Mouse (Mus musculus): Measurements from ENCODE around the gene Smg6. TPM values are rescaled to one million over a fixed set of nuclear protein-coding genes. Genes with fewer than 3 reads are reported as not detected.

Gene Smg6
- total RNA-seq, 1 experiment, result 19.9 TPM

- Histone ChIP-seq H3K9ac (ENCODE audit: insufficient read depth, low read depth, low read length, poor library complexity, severe bottlenecking) (no peak overlapping the region), H3K27ac (ENCODE audit: insufficient read depth, low read depth, low read length, poor library complexity, severe bottlenecking) (no peak overlapping the region), H3K4me3 (ENCODE audit: insufficient read depth in 1 of 2, low read depth in 1 of 2, low read length in 2 of 2, poor library complexity in 1 of 2, severe bottlenecking in 1 of 2) (no peak overlapping the region), H3K4me1 (ENCODE audit: control insufficient read depth in 2 of 2, insufficient read depth in 2 of 2, low read length in 2 of 2, poor library complexity in 1 of 2) (peaks cover 5 to 14% of the 10 kb centered on the region in 2 experiments; a peak in 3 of 4 replicates), H3K9me3 (ENCODE audit: control insufficient read depth, insufficient read depth, low read depth, low read length) (no peaks in the 10 kb centered on the region), H3K36me3 (ENCODE audit: control insufficient read depth, insufficient read depth, low read length, poor library complexity, severe bottlenecking) (peaks cover 3% of the 10 kb centered on the region; the same call in 1 of the 2 replicates)
- no peak for DNase-seq (ENCODE audit: low read depth, low spot score)
- in situ Hi-C loops (cut with MboI; ENCODE audit: low sequenced_read_pairs in 2 of 2, unreplicated experiment in 2 of 2), result no loop called here
- no peak for TF ChIP-seq ZNF384 (IDR thresholded peaks at IDR 0.05; ENCODE audit: low read depth, low read length)
- TF ChIP-seq MAFK (IDR thresholded peaks at IDR 0.05; ENCODE audit: insufficient read depth, low read depth, low read length), result peak; percentile 46; the same call in 1 of the 2 replicates
- no peak for TF ChIP-seq CHD2 (IDR thresholded peaks at IDR 0.05; ENCODE audit: low read depth, low read length)
Observed at GRCm38 (mm10) chr11:75150346-75150745, 224.7 kb downstream of the Smg6 start.

GRCm38 (mm10) chr11:75152603-75153557 is 227.3 kb downstream of the Smg6 start:
- TF ChIP-seq MAFK (IDR thresholded peaks at IDR 0.05; ENCODE audit: insufficient read depth, low read depth, low read length), result no peak
- TF ChIP-seq CHD2 (IDR thresholded peaks at IDR 0.05; ENCODE audit: low read depth, low read length), result no peak
- no peak for TF ChIP-seq HCFC1 (IDR thresholded peaks at IDR 0.05; ENCODE audit: borderline replicate concordance, insufficient read depth, low read length)
- no peak for TF ChIP-seq ZC3H11A (IDR thresholded peaks at IDR 0.05; ENCODE audit: borderline replicate concordance, low read depth, low read length)
- no peak for TF ChIP-seq ZNF384 (IDR thresholded peaks at IDR 0.05; ENCODE audit: low read depth, low read length)
- Histone ChIP-seq H3K27ac (ENCODE audit: insufficient read depth, low read depth, low read length, poor library complexity, severe bottlenecking) (no peak overlapping the region), H3K4me3 (ENCODE audit: insufficient read depth in 1 of 2, low read depth in 1 of 2, low read length in 2 of 2, poor library complexity in 1 of 2, severe bottlenecking in 1 of 2) (no peak overlapping the region), H3K9ac (ENCODE audit: insufficient read depth, low read depth, low read length, poor library complexity, severe bottlenecking) (no peak overlapping the region), H3K4me1 (ENCODE audit: control insufficient read depth in 2 of 2, insufficient read depth in 2 of 2, low read length in 2 of 2, poor library complexity in 1 of 2) (peaks cover 5 to 7% of the 10 kb centered on the region in 2 experiments; a peak in 3 of 4 replicates), H3K9me3 (ENCODE audit: control insufficient read depth, insufficient read depth, low read depth, low read length) (no peaks in the 10 kb centered on the region), H3K36me3 (ENCODE audit: control insufficient read depth, insufficient read depth, low read length, poor library complexity, severe bottlenecking) (peaks cover 3% of the 10 kb centered on the region; the same call in 1 of the 2 replicates)
- no peak for DNase-seq (ENCODE audit: low read depth, low spot score)
- in situ Hi-C loops (cut with MboI; ENCODE audit: low sequenced_read_pairs in 2 of 2, unreplicated experiment in 2 of 2), result no loop called here

- in situ Hi-C loops (cut with MboI; ENCODE audit: low sequenced_read_pairs in 2 of 2, unreplicated experiment in 2 of 2), result no loop called here
- H3K27ac ChIP-seq (ENCODE audit: insufficient read depth, low read depth, low read length, poor library complexity, severe bottlenecking), result no peak overlapping the region
- DNase-seq (ENCODE audit: low read depth, low spot score), result no peak
- no peak for TF ChIP-seq HCFC1 (IDR thresholded peaks at IDR 0.05; ENCODE audit: borderline replicate concordance, insufficient read depth, low read length)
- TF ChIP-seq MAFK (IDR thresholded peaks at IDR 0.05; ENCODE audit: insufficient read depth, low read depth, low read length), result no peak
- TF ChIP-seq ZC3H11A (IDR thresholded peaks at IDR 0.05; ENCODE audit: borderline replicate concordance, low read depth, low read length), result no peak
- no peak for TF ChIP-seq CHD2 (IDR thresholded peaks at IDR 0.05; ENCODE audit: low read depth, low read length)
- no peak for TF ChIP-seq ZNF384 (IDR thresholded peaks at IDR 0.05; ENCODE audit: low read depth, low read length)
- no peaks in the 10 kb centered on the region for H3K9me3 ChIP-seq (ENCODE audit: control insufficient read depth, insufficient read depth, low read depth, low read length)
- H3K36me3 ChIP-seq (ENCODE audit: control insufficient read depth, insufficient read depth, low read length, poor library complexity, severe bottlenecking), result no peaks in the 10 kb centered on the region
- H3K4me1 ChIP-seq (ENCODE audit: control insufficient read depth in 2 of 2, insufficient read depth in 2 of 2, low read length in 2 of 2, poor library complexity in 1 of 2), result no peaks in the 10 kb centered on the region
- H3K9ac ChIP-seq (ENCODE audit: insufficient read depth, low read depth, low read length, poor library complexity, severe bottlenecking), result no peak overlapping the region
- H3K4me3 ChIP-seq (ENCODE audit: insufficient read depth in 1 of 2, low read depth in 1 of 2, low read length in 2 of 2, poor library complexity in 1 of 2, severe bottlenecking in 1 of 2), result no peak overlapping the region
Observed at GRCm38 (mm10) chr11:75154053-75154585, 228.5 kb downstream of the Smg6 start.

- Histone ChIP-seq H3K27ac (ENCODE audit: insufficient read depth, low read depth, low read length, poor library complexity, severe bottlenecking) (no peak overlapping the region), H3K9ac (ENCODE audit: insufficient read depth, low read depth, low read length, poor library complexity, severe bottlenecking) (no peak overlapping the region), H3K9me3 (ENCODE audit: control insufficient read depth, insufficient read depth, low read depth, low read length) (no peaks in the 10 kb centered on the region), H3K36me3 (ENCODE audit: control insufficient read depth, insufficient read depth, low read length, poor library complexity, severe bottlenecking) (no peaks in the 10 kb centered on the region), H3K4me3 (ENCODE audit: insufficient read depth in 1 of 2, low read depth in 1 of 2, low read length in 2 of 2, poor library complexity in 1 of 2, severe bottlenecking in 1 of 2) (no peak overlapping the region), H3K4me1 (ENCODE audit: control insufficient read depth in 2 of 2, insufficient read depth in 2 of 2, low read length in 2 of 2, poor library complexity in 1 of 2) (no peaks in the 10 kb centered on the region)
- no peak for DNase-seq (ENCODE audit: low read depth, low spot score)
- TF ChIP-seq HCFC1 (IDR thresholded peaks at IDR 0.05; ENCODE audit: borderline replicate concordance, insufficient read depth, low read length) (no peak), MAFK (IDR thresholded peaks at IDR 0.05; ENCODE audit: insufficient read depth, low read depth, low read length) (no peak), ZNF384 (IDR thresholded peaks at IDR 0.05; ENCODE audit: low read depth, low read length) (no peak), ZC3H11A (IDR thresholded peaks at IDR 0.05; ENCODE audit: borderline replicate concordance, low read depth, low read length) (no peak), CHD2 (IDR thresholded peaks at IDR 0.05; ENCODE audit: low read depth, low read length) (no peak)
- in situ Hi-C loops (cut with MboI; ENCODE audit: low sequenced_read_pairs in 2 of 2, unreplicated experiment in 2 of 2), result no loop called here
Observed at GRCm38 (mm10) chr11:75155985-75156384, 230.4 kb downstream of the Smg6 start.
